Mouse (Mus musculus): ENCODE measurements around the gene Olfr713.
A peak's percentile ranks its signal among the peaks of the same experiment; 100 is the strongest.

Gene Olfr713

GRCm38 (mm10) chr7:107030874-107031273 lies at the start of gene Olfr713:
Olfr713 (plus strand) TSS chr7:107031174.
- no peak for DNase-seq (ENCODE audit: low read depth)

DNA sequence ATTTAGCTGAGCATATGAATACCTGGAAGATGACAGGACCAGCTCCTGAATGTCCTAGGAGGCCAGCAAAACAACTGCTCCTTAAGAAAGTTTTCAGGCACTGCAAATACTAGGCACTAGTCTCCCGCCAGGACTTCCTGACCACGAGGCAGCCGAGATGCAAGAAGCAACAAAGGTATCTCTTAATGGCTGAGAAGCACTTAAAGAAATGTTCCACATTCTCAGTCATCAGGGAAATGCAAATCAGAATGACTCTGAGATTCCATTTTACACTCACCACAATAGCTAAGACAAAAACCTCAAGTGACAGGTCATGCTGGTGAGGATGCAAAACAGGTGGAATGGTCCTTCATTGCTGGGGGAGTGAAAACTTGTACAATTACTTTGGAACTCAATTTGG lies 45.7 kb upstream of the Olfr713 start:
- DNase-seq (ENCODE audit: low read depth): peak; percentile 1

- peak; percentile 2 for DNase-seq (ENCODE audit: low read depth)
Measured at GRCm38 (mm10) chr7:107000798-107001197, 30.2 kb upstream of the Olfr713 start.

GRCm38 (mm10) chr7:107004169-107004568 lies 26.8 kb upstream of the Olfr713 start:
- no peak for DNase-seq (ENCODE audit: low read depth)

- DNase-seq (ENCODE audit: low read depth): no peak
Measured at GRCm38 (mm10) chr7:107005972-107006371, 25.0 kb upstream of the Olfr713 start, which contains the start of gene Olfr2. Olfr2 (minus strand) TSS chr7:107006072.

GRCm38 (mm10) chr7:107039934-107040563 lies 9.1 kb downstream of the Olfr713 start:
- no peak for DNase-seq (ENCODE audit: low read depth)

GRCm38 (mm10) chr7:107043136-107043535 lies 12.2 kb downstream of the Olfr713 start:
- no peak for DNase-seq (ENCODE audit: low read depth)

DNA sequence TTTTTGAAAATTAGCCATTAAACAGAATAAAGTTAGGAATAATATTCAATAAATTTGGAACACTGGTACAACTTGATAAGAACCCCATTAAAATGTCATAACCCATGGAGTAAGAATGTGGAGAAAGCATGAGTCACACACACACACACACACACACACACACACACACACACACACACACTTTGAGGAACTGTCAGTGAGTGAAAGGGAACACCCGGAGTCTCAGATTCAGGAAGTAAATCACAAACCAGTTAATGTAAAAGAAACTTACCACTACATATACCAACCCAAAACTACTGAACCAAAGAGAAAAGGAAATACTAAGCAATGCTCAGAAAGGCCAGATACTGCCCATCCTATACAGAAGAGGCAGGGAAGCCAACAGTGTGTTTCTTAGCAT lies 13.4 kb downstream of the Olfr713 start:
- DNase-seq (ENCODE audit: low read depth): no peak

DNA sequence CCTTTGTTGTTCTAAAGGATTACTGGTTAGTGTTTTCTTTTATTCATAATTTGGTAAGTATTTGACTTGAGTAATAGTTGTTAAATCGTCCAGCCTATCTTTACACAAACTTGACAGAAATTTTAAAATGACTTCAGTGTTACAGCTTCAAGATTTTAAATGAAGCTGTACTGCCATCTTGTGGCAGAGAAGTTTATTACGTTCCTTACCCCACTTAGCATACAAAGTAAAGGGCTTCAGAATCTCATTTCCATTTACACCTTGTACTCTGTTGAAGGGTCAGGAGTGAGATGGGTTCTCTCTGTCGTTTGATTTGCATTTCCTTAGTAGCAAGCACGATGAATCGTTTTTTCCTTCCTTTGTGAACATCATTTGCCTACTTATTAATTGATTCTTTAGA lies 14.9 kb downstream of the Olfr713 start:
- DNase-seq (ENCODE audit: low read depth): peak; percentile 72

DNA sequence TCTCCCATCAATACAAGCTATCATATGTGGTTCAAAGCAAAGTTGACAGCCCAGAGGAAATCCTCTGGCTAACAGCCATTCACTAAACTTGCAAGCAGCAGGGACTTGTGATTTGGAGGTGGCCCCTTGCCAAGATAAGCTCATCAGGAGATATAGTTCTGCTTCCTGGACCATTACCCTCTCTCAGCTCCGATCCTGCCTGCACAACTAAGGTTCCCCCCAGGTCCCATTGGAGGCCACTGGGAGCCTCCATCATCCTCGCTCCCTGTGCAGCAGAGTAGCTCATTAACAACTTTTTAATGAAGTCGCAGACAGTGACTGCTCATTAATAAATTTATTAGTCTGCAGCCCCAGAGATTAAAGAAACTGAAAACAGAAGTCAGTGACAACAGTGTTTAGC lies 16.6 kb downstream of the Olfr713 start:
- no peak for DNase-seq (ENCODE audit: low read depth)

- no peak for DNase-seq (ENCODE audit: low read depth)
Measured at GRCm38 (mm10) chr7:107070681-107071080, 39.7 kb downstream of the Olfr713 start, which contains the start of gene Olfr714. Olfr714 (plus strand) TSS chr7:107070981.

All from NIH3T3 (cell line).